Mouse (Mus musculus) cerebellum, adult 2 months (tissue): ENCODE results near the gene Wwox.

Experiments used
- CTCF ChIP-seq: fragments of 200-500 bp; IDR thresholded peaks from 2 replicates; pipeline ENCODE4 v1.5.1; 2011; ENCODE audit warnings: low read depth, mild to moderate bottlenecking, control low read depth, low read length, moderate library complexity, borderline replicate concordance; ENCODE audit not compliant: insufficient read depth
- POLR2A ChIP-seq: fragments of 200-500 bp; IDR thresholded peaks from 2 replicates; pipeline ENCODE4 v1.6.1; 2011; ENCODE audit warnings: low read length, control low read depth, borderline replicate concordance; ENCODE audit not compliant: insufficient read depth

GRCm38 (mm10) chr8:115088162-115088561, 648.7 kb downstream of the Wwox start:
- TF ChIP-seq CTCF: peak; percentile 12; the same call in 1 of the 2 replicates
- TF ChIP-seq POLR2A: no peak
